Mouse (Mus musculus): ENCODE measurements around the gene Gm5105.

- TF ChIP-seq GATA1 (IDR thresholded peaks at IDR 0.05; ENCODE audit: low read length) (no peak), TAL1 (IDR thresholded peaks at IDR 0.05; ENCODE audit: low read length) (no peak)
These were observed 2.7 kb upstream of the Gm5105 start for GRCm38 (mm10) chr3:138069756-138070511.
